Mouse (Mus musculus): ENCODE measurements around the gene Hmgb3.
"Not testable (repeated sequence)": the region's sequence is repeated elsewhere in the genome, so short reads cannot be mapped to it uniquely, and the experiment has no call there.

Gene Hmgb3

DNA sequence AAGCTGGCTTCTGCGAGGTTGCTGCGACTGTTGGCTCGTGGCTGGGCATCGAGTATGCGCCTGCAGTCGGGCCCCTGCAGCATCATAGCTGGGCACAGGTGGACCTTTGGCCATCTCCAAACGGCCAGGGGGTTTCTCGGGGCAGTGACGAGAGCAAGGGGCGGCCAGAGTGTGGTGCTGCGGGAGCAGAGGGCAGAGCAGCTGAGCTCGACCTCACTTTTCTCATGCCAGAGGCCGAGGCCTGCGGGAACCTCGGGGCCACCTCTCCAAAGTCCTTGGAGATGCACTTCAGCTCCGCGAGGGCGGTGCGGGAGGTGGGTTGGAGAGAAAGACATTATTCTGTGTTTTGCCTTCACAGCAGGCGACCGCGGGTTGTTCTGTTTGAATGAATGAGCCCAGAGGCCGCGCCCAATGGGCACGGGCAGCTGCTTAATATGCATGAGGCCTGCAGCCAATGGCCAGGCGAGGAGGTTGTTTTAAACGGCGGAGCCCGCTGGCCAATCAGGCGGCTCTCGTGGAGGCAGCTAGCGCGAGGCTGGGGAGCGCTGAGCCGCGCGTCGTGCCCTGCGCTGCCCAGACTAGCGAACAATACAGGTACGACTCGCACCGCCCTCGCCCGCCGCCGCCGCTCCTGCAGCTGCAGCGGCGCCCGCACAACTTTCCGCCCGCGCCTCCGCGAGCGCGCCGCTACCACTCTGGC, at the start of gene Hmgb3:
TSS of gene Hmgb3 (plus strand) at position 504 of the 700 bp plus-strand sequence.
- DNase-seq (ENCODE audit: extremely low read depth, low read depth, low spot score) = no peak

GRCm38 (mm10) chrX:71506591-71506990, 49.1 kb upstream of the Hmgb3 start:
- DNase-seq (ENCODE audit: extremely low read depth, low read depth, low spot score) = not testable (repeated sequence)

GRCm38 (mm10) chrX:71519252-71519651, 36.5 kb upstream of the Hmgb3 start:
- no peak for DNase-seq (ENCODE audit: extremely low read depth, low read depth, low spot score)

- DNase-seq (ENCODE audit: extremely low read depth, low read depth, low spot score) = no peak
These were observed 32.8 kb upstream of the Hmgb3 start for GRCm38 (mm10) chrX:71522889-71523288.

DNA sequence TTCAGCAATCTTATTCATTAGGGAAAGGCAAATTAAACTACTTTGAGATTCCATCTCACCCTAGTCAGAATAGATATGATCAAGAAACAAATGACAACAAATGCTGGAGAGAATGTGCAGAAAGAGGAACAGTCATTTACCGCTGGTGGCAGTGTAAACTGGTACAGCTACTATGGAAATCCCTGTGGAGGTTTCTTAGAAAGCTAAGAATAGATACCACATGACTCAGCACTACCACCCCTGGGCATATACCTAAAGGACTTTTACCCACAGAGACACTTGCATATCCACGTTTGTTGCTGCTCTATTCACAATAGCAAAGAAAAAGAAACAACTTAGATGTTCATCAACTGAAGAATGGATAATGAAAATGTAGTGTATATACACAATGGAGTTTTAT, 31.4 kb upstream of the Hmgb3 start:
- DNase-seq (ENCODE audit: extremely low read depth, low read depth, low spot score) = no peak

GRCm38 (mm10) chrX:71525593-71526299, 30.0 kb upstream of the Hmgb3 start:
- DNase-seq (ENCODE audit: extremely low read depth, low read depth, low spot score) = no peak

DNA sequence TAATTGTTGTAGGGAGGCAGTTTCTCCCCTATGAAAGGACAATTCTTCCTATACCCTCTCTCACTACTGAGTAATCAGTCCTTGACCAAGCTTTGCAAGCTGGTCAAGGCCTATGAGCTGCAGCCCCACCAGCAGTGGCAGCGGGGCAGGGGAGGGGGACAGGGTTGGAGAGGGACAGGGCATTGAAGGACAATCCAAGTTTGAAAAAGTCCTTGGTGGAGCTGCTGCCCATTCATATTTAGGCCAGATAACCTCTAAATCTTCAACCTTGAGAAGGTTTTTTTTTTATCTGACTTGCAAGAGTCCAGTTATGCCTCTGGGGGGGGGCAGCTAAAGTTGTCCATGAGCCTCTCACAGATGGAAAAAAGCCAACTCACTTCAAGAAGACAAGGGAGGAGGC, 28.3 kb upstream of the Hmgb3 start:
- DNase-seq (ENCODE audit: extremely low read depth, low read depth, low spot score) = no peak

- DNase-seq (ENCODE audit: extremely low read depth, low read depth, low spot score) = no peak
These were observed 27.6 kb upstream of the Hmgb3 start for GRCm38 (mm10) chrX:71528150-71528549.

GRCm38 (mm10) chrX:71528646-71529045, 27.1 kb upstream of the Hmgb3 start:
- no peak for DNase-seq (ENCODE audit: extremely low read depth, low read depth, low spot score)

GRCm38 (mm10) chrX:71532635-71533034, 23.1 kb upstream of the Hmgb3 start:
- no peak for DNase-seq (ENCODE audit: extremely low read depth, low read depth, low spot score)

DNA sequence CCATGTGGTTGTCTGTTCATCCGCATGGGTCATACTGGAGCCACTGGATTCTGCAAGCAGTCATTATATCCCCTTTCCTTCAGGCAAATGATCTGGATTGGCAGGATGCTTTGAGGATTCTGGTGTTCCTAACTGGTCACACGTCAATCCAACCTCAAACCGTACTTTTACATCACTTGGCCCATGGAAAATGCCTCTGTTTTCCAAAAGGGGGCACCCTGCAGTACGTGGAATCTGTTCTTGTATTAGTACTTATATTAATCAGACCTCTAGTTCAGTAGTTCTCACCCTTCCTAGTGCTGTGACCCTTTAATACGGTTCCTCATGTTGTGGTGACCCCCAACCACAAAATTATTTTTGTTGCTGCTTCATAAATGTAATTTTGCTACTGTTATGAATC, 21.6 kb upstream of the Hmgb3 start:
- no peak for DNase-seq (ENCODE audit: extremely low read depth, low read depth, low spot score)

- DNase-seq (ENCODE audit: extremely low read depth, low read depth, low spot score) = no peak
These were observed 17.9 kb upstream of the Hmgb3 start for GRCm38 (mm10) chrX:71537791-71538190.

GRCm38 (mm10) chrX:71540821-71541510, 14.8 kb upstream of the Hmgb3 start:
- DNase-seq (ENCODE audit: extremely low read depth, low read depth, low spot score) = no peak

- no peak for DNase-seq (ENCODE audit: extremely low read depth, low read depth, low spot score)
These were observed 11.0 kb upstream of the Hmgb3 start for GRCm38 (mm10) chrX:71544731-71545130.

GRCm38 (mm10) chrX:71545163-71545562, 10.6 kb upstream of the Hmgb3 start:
- no peak for DNase-seq (ENCODE audit: extremely low read depth, low read depth, low spot score)

- DNase-seq (ENCODE audit: extremely low read depth, low read depth, low spot score) = no peak
These were observed 610 bp downstream of the Hmgb3 start for GRCm38 (mm10) chrX:71556115-71556941.

- no peak for DNase-seq (ENCODE audit: extremely low read depth, low read depth, low spot score)
These were observed 1.3 kb downstream of the Hmgb3 start for GRCm38 (mm10) chrX:71556965-71557491.

- DNase-seq (ENCODE audit: extremely low read depth, low read depth, low spot score) = no peak
These were observed 3.6 kb downstream of the Hmgb3 start for GRCm38 (mm10) chrX:71559336-71559735.

DNA sequence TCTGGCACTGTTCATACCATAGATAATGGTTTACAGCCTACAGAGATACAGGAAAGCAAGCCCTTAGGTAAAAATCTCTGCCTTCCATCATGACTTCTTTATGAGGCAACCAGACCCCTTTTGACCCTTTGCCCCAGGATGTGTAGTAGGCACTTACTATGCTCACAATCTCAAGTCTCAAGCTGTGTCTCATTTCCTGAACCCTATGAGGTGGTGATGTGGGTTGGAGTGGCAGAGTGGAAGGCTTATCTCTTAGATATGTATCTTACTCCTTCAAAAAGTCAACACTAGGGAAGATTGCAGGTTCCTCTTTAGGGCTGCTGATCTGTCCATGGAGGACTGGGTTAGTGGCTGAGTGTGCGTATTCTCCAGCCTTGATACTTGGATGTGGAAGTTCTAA, 5.1 kb downstream of the Hmgb3 start:
- DNase-seq (ENCODE audit: extremely low read depth, low read depth, low spot score) = no peak

GRCm38 (mm10) chrX:71573132-71573900, 17.6 kb downstream of the Hmgb3 start:
- DNase-seq (ENCODE audit: extremely low read depth, low read depth, low spot score) = no peak
